Mouse (Mus musculus) ovary, postnatal 10 days (tissue): ENCODE measurements around the gene Fuk.
"Not testable (repeated sequence)": the region's sequence is repeated elsewhere in the genome, so short reads cannot be mapped to it uniquely, and the experiment has no call there.

Experiments
- DNase-seq: peaks from one replicate; pipeline ENCODE4 v3.0.0; 2022; ENCODE audit warnings: low spot score

Fuk gene

GRCm38 (mm10) chr8:110901839-110902578 lies at the start of gene Fuk:
TSS of gene Fuk (minus strand) at chr8:110902488.
- DNase-seq = peak; percentile 52

- DNase-seq = no peak
Measured at GRCm38 (mm10) chr8:110950065-110950484, 47.8 kb upstream of the Fuk start.

- no peak for DNase-seq
Measured at GRCm38 (mm10) chr8:110945716-110946115, 43.4 kb upstream of the Fuk start.

GRCm38 (mm10) chr8:110944276-110944876 lies 42.1 kb upstream of the Fuk start:
- DNase-seq = no peak

GRCm38 (mm10) chr8:110941453-110941948 lies 39.2 kb upstream of the Fuk start:
- DNase-seq = peak; percentile 41

GRCm38 (mm10) chr8:110940682-110941452 lies 38.6 kb upstream of the Fuk start:
- no peak for DNase-seq

- DNase-seq = no peak
Measured at GRCm38 (mm10) chr8:110938882-110939589, 36.7 kb upstream of the Fuk start.

- no peak for DNase-seq
Measured at GRCm38 (mm10) chr8:110936217-110936616, 33.9 kb upstream of the Fuk start.

GRCm38 (mm10) chr8:110933272-110933671 lies 31.0 kb upstream of the Fuk start:
- no peak for DNase-seq

GRCm38 (mm10) chr8:110932444-110932843 lies 30.2 kb upstream of the Fuk start:
- DNase-seq = no peak

- no peak for DNase-seq
Measured at GRCm38 (mm10) chr8:110931176-110931939, 29.1 kb upstream of the Fuk start.

GRCm38 (mm10) chr8:110929672-110930071 lies 27.4 kb upstream of the Fuk start:
- DNase-seq = not testable (repeated sequence)

GRCm38 (mm10) chr8:110929066-110929465 lies 26.8 kb upstream of the Fuk start:
- no peak for DNase-seq

GRCm38 (mm10) chr8:110928435-110928834 lies 26.1 kb upstream of the Fuk start:
- no peak for DNase-seq

GRCm38 (mm10) chr8:110926690-110927089 lies 24.4 kb upstream of the Fuk start:
- no peak for DNase-seq

- no peak for DNase-seq
Measured at GRCm38 (mm10) chr8:110925691-110926140, 23.4 kb upstream of the Fuk start.

GRCm38 (mm10) chr8:110921492-110922230 lies 19.4 kb upstream of the Fuk start:
- no peak for DNase-seq

GRCm38 (mm10) chr8:110920773-110921277 lies 18.5 kb upstream of the Fuk start:
- DNase-seq = no peak

GRCm38 (mm10) chr8:110920032-110920772 lies 17.9 kb upstream of the Fuk start:
- DNase-seq = peak; percentile 31
